Mouse (Mus musculus) limb, embryonic 14.5 days (tissue): ENCODE measurements at regions not wholly inside any gene's neighbourhood (a gene's known extent, or its start where the extent isn't known, plus 50 kb on each side); places are given as distances from the start of the nearest gene placed in this dataset.

Experiments
- ATAC-seq: fragments of 200-750 bp; cut with Nextera tagmentation; 2 replicates; pipeline ENCODE4 v1.8.0; 2017; ENCODE audit warnings: low read depth, moderate number of reproducible peaks, moderate TSS enrichment; ENCODE audit not compliant: low FRiP score
- DNase-seq: peaks from one replicate; pipeline ENCODE4 v3.0.0-alpha.2; 2015; ENCODE audit warnings: low spot score
- H3K27ac ChIP-seq: fragments of 300-500 bp; sonication (generic); replicated peaks from 2 replicates; pipeline ENCODE4 v1.5.1; 2014; ENCODE audit warnings: low read depth, mild to moderate bottlenecking, low read length, moderate library complexity, mixed read lengths
- H3K27me3 ChIP-seq: fragments of 300-500 bp; sonication (generic); 2 replicates; pipeline ENCODE4 v1.6.1; 2014; ENCODE audit warnings: low read length, mixed read lengths; ENCODE audit not compliant: control insufficient read depth, insufficient read depth
- H3K36me3 ChIP-seq: fragments of 300-500 bp; sonication (generic); 2 replicates; pipeline ENCODE4 v1.6.1; 2014; ENCODE audit warnings: mild to moderate bottlenecking, low read length, moderate library complexity, mixed read lengths; ENCODE audit not compliant: control insufficient read depth, insufficient read depth
- H3K4me1 ChIP-seq: fragments of 300-500 bp; sonication (generic); 2 replicates; pipeline ENCODE4 v1.6.1; 2014; ENCODE audit warnings: antibody characterized with exemption, low read length, mixed read lengths; ENCODE audit not compliant: control insufficient read depth, insufficient read depth
- H3K4me2 ChIP-seq: fragments of 300-500 bp; sonication (generic); replicated peaks from 2 replicates; pipeline ENCODE4 v1.6.1; 2014; ENCODE audit warnings: low read depth, mild to moderate bottlenecking, low read length, moderate library complexity; ENCODE audit not compliant: severe bottlenecking
- H3K4me3 ChIP-seq: fragments of 300-500 bp; sonication (generic); replicated peaks from 2 replicates; pipeline ENCODE4 v1.5.1; 2014; ENCODE audit warnings: low read length
- H3K9ac ChIP-seq: fragments of 300-500 bp; sonication (generic); 2 replicates; pipeline ENCODE4 v1.6.1; 2014; ENCODE audit warnings: mild to moderate bottlenecking, low read depth, low read length, moderate library complexity; ENCODE audit not compliant: severe bottlenecking
- H3K9me3 ChIP-seq: fragments of 300-500 bp; sonication (generic); 2 replicates; pipeline ENCODE4 v1.6.1; 2016; ENCODE audit warnings: low read length; ENCODE audit not compliant: control insufficient read depth
- POLR2A ChIP-seq: fragments of 200-500 bp; IDR thresholded peaks from 2 replicates; pipeline ENCODE4 v1.8.0; 2012; ENCODE audit warnings: inconsistent platforms, mild to moderate bottlenecking, moderate library complexity, borderline replicate concordance; ENCODE audit not compliant: insufficient read depth, insufficient read length; ENCODE audit errors: extremely low read depth
- WGBS: fragments of 180-500 bp; shearing (Covaris S2); extraction: QIAGEN DNeasy Blood & Tissue Kit; methylation state at CpG from one replicate; pipeline ENCODE4 v1.1.7; 2014; 5-methylcytosine and 5-hydroxymethylcytosine counted together

GRCm38 (mm10) chr13:16515195-16515594, 503.5 kb downstream of the Inhba start:
- no peak overlapping the region for H3K4me3 ChIP-seq
- H3K4me1 ChIP-seq = no peaks in the 10 kb centered on the region
- H3K36me3 ChIP-seq = no peaks in the 10 kb centered on the region
- TF ChIP-seq POLR2A = no peak
- DNase-seq (no peak), ATAC-seq (no peak)
- no peaks in the 10 kb centered on the region for H3K9me3 ChIP-seq
- no peaks in the 10 kb centered on the region for H3K27me3 ChIP-seq
- no peak overlapping the region for H3K27ac ChIP-seq
- H3K4me2 ChIP-seq = no peak overlapping the region
- no peak overlapping the region for H3K9ac ChIP-seq

GRCm38 (mm10) chr13:16529036-16529435, 517.4 kb downstream of the Inhba start:
- H3K9me3 ChIP-seq = no peaks in the 10 kb centered on the region
- H3K27ac ChIP-seq = no peak overlapping the region
- H3K4me3 ChIP-seq = no peak overlapping the region
- WGBS = 61% methylated on average over 5 of the region's 5 CpGs
- DNase-seq (no peak), ATAC-seq (no peak)
- TF ChIP-seq POLR2A = no peak
- no peaks in the 10 kb centered on the region for H3K27me3 ChIP-seq
- H3K4me1 ChIP-seq = no peaks in the 10 kb centered on the region
- H3K9ac ChIP-seq = no peak overlapping the region
- no peaks in the 10 kb centered on the region for H3K36me3 ChIP-seq
- no peak overlapping the region for H3K4me2 ChIP-seq

GRCm38 (mm10) chr13:16543771-16544170, 532.1 kb downstream of the Inhba start:
- TF ChIP-seq POLR2A = no peak
- ATAC-seq (no peak), DNase-seq (no peak)
- Histone ChIP-seq H3K4me3 (no peak overlapping the region), H3K4me1 (no peaks in the 10 kb centered on the region), H3K27ac (no peak overlapping the region), H3K9ac (no peak overlapping the region), H3K36me3 (no peaks in the 10 kb centered on the region), H3K9me3 (no peaks in the 10 kb centered on the region), H3K4me2 (no peak overlapping the region), H3K27me3 (no peaks in the 10 kb centered on the region)
- WGBS = 60% methylated on average over 5 of the region's 5 CpGs

- ATAC-seq = no peak
Observed at GRCm38 (mm10) chr13:16550060-16550459, 538.4 kb downstream of the Inhba start.

GRCm38 (mm10) chr13:16564988-16565387, 553.3 kb downstream of the Inhba start:
- 87% methylated on average over 1 of the region's 1 CpGs for WGBS
- Histone ChIP-seq H3K4me1 (no peaks in the 10 kb centered on the region), H3K4me3 (no peak overlapping the region), H3K27me3 (no peaks in the 10 kb centered on the region), H3K4me2 (no peak overlapping the region), H3K27ac (no peak overlapping the region), H3K36me3 (no peaks in the 10 kb centered on the region), H3K9me3 (no peaks in the 10 kb centered on the region), H3K9ac (no peak overlapping the region)
- TF ChIP-seq POLR2A = no peak
- ATAC-seq (no peak), DNase-seq (peak; percentile 26)

More at GRCm38 (mm10) chr13:16550060-16550459, 538.4 kb downstream of the Inhba start:
- Histone ChIP-seq H3K27ac (no peak overlapping the region), H3K4me1 (no peaks in the 10 kb centered on the region), H3K36me3 (no peaks in the 10 kb centered on the region), H3K4me3 (no peak overlapping the region), H3K9ac (no peak overlapping the region), H3K4me2 (no peak overlapping the region), H3K27me3 (no peaks in the 10 kb centered on the region), H3K9me3 (no peaks in the 10 kb centered on the region)
- DNase-seq = no peak
- TF ChIP-seq POLR2A = no peak

GRCm38 (mm10) chr13:16574069-16574468, 562.4 kb downstream of the Inhba start:
- Histone ChIP-seq H3K36me3 (no peaks in the 10 kb centered on the region), H3K27ac (no peak overlapping the region), H3K9me3 (no peaks in the 10 kb centered on the region), H3K27me3 (no peaks in the 10 kb centered on the region), H3K4me1 (no peaks in the 10 kb centered on the region), H3K4me2 (no peak overlapping the region), H3K4me3 (no peak overlapping the region), H3K9ac (no peak overlapping the region)
- WGBS = 33% methylated on average over 4 of the region's 4 CpGs
- no peak for TF ChIP-seq POLR2A
- no peak for ATAC-seq
- DNase-seq = no peak
